Mouse (Mus musculus) MEL (cell line): ENCODE results near the gene Fgd2.

Source experiments
- KAT2A ChIP-seq: conservative IDR thresholded peaks from 2 replicates; pipeline ENCODE4 v1.6.1; 2012; ENCODE audit warnings: low read depth, low read length, improper control_type of control experiment, inconsistent platforms
- MAZ ChIP-seq: IDR thresholded peaks from 2 replicates; pipeline ENCODE4 v1.6.1; 2012; ENCODE audit warnings: low read depth, mild to moderate bottlenecking, inconsistent platforms, low read length, improper control_type of control experiment

DNA sequence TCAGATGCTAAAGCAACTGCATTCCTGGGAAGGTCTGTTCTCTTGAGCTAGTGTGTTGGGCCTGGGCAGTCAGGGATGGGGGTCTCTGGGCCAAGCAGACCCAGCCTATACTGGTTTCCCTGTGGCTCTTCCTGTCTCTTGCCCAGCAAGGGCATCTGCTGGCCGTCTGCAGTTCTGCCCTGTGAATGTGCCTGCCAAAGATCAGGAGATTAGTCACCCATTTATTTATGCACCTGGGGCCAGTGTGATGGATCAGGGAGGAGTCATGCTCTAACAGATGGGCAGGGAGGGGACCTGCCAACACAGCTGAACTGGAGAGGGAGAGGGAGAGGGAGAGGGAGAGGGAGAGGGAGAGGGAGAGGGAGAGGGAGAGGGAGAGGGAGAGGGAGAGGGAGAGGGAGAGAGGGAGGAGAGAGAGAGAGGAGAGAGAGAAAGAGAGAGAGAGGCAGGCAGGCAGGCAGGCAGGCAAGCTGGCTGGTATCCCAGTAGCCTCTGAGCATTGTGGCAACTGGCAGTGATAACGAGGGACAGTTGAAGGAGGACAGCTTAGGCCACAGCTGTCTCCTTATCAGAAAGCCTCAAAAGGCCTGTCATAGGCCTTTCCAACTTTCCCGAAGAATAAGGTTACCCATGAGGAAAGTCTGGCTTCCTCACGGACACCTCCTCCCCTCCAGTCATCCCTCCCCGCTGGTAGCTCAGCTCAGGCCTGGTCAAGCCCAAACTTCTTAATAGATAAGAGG, 29.9 kb upstream of the Fgd2 start:
- no peak for TF ChIP-seq MAZ
- no peak for TF ChIP-seq KAT2A
